Mouse (Mus musculus) adrenal gland, adult (tissue): ENCODE data around the gene Bcam.
"Not testable (repeated sequence)": the region's sequence is repeated elsewhere in the genome, so short reads cannot be mapped to it uniquely, and the experiment has no call there.

ENCODE experiments used
- DNase-seq, 2 experiments: peaks; one replicate each; pipeline ENCODE4 v3.0.0; 2022 to 2023; ENCODE audit warnings: low spot score in 1 of 2; ENCODE audit not compliant: inconsistent age in 2 of 2

The Bcam gene

DNA sequence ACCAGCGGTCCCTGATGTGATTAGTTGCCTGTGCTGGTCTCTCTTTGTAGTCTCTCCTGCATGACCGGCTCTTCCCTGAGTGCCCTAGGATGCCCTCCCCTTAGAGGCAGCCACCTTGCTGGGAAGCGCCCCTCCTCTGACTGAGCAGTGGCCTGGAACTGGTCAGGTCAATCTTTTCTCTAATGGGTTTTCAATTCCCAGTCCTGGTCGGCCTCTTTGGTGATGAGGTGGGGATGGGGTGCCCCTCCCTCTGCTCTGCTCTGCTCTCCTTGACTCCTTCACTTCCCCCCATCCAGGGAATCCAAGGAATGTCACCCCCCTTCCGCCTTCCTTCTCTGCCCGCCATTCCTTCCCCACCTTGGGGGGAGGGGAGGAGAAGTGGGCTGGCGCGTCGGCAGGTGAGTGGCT, at the start of gene Bcam:
Bcam (minus strand) TSS at position 33 of the 408 bp plus-strand sequence.
- DNase-seq = no peak

GRCm38 (mm10) chr7:19818875-19819274, 48.1 kb upstream of the Bcam start:
- no peak for DNase-seq

DNA sequence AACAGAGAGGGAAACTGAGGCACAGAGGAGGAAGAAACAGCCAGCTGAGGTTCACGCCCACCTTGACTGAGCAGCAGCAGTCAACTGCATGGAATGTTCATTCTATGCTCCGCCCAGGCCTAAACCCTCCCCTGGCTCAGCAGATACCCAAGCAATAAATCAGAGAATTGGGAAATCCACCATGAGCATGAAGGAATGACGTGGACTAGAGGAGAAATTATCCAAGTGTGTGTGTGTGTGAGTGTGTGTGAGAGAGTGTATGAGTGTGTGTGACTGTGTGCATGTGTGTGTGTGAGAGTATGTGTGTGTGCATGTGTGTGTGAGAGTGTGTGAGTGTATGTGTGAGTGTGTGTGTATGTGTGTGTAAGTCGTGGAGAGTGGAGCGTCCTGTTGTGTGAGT, 47.6 kb upstream of the Bcam start:
- peak; percentile 73 to 87 for DNase-seq

DNA sequence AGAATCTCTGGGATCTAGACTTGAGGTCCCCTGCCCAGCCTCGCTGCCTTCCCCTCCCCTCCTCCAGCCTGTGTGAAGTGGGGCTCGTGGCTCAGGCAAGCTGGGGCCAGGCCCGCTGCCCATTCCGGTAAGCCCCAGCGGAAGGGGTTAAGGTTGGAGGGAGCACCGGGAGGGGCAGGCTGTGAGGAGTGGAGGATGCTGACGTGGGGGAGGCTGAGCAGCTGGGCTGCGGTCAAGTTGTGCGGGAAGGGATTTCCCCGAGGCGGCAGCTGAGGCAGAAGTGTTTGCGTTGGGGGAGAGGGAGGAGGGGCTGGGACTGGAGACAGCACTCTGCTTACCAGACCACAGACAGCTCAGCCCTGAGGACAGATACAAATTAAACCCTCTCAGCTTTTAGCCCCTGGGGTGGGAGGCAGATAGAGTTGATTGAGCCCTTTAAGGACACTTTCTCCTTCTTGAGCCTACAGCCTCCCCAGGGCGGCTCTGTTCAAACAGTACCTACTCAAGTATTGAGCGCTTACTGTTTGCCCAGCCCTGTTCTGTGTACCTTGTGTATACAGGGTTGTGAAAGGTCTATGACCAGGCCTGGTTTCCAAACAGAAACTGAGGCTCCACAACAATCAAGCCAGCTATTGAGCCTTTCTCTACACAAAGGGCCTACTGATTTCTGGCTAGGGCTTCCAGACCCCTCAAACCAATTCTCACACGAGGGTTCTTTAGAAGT, 46.7 kb upstream of the Bcam start:
- DNase-seq = peak; percentile 61 to 73

GRCm38 (mm10) chr7:19816224-19816771, 45.5 kb upstream of the Bcam start:
- DNase-seq = peak; percentile 86 to 96

DNA sequence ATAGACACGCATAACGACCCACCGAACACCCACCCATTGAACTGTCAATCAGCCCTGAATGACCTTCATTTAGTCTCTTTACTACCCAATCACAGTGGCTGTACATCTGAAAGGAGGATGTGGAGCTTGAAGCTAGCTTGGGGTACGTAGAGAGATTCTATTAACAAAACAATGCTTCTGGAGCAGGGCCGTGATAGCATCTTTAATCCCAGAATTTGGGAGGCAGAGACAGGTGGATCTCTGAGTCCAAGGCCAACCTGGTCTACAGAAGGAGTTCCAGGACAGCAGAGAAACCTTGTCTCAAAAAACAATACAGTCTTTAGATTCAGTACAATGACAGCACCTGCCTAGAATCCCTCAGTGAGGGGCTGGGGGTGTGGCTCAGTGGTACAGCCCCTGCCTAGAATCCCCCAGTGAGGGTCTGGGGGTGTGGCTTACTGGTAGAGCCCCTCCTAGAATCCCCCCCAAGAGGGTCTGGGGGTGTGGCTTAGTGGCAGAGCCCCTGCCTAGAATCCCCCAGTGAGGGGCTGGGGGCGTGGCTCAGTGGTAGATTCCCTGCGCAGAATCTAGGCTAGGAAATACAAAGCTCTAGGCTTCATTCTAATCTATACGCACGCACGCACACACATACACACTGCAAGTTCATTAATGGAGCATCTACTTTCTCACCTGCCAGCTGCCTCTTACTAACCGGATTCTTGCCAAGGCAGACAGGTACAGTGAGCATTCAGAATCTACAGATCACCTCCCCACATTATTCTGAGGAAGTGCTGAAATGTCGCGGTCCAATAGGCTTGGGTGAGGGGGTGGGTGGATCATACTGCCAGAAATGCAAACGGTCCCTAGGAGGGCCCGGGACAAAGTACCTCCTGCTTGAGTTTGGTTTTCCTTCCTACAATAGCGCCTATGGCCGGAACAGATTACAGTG, 44.7 kb upstream of the Bcam start:
- DNase-seq = no peak

DNA sequence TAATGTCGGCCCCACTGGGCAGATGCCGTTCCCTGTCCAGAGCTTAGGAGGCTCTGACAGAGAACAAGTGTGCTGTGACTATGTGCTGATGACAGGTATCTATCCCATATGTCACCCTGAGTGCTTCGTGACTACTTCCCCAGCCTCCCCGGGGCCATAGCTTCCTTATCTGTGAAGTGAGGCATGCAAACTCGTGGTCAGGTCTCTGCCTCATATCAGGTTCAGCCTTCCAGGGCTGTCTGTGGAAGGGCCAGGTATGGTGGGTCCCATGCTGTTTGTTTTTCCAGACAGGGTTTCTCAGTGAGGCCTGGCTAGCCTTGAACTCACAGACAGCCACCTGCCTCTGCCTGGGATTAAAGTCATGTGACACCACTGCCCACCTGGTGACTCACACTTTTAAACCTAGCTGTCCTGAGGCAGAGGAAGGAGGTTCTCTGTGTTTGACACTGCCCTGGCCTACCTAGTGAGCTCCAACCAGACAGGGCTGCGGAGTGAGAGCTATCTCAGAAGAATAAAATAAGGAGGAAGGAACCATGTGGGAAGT, 42.8 kb upstream of the Bcam start:
- DNase-seq = no peak

GRCm38 (mm10) chr7:19813161-19813560, 42.3 kb upstream of the Bcam start:
- no peak for DNase-seq

GRCm38 (mm10) chr7:19811114-19811513, 40.3 kb upstream of the Bcam start:
- peak; percentile 43 to 70 for DNase-seq

GRCm38 (mm10) chr7:19809369-19809768, 38.6 kb upstream of the Bcam start:
- DNase-seq = peak; percentile 57 to 79

- no peak for DNase-seq
Measured at GRCm38 (mm10) chr7:19806356-19806969, 35.6 kb upstream of the Bcam start.

GRCm38 (mm10) chr7:19802995-19803394, 32.2 kb upstream of the Bcam start:
- DNase-seq = peak; percentile 69 to 93

- DNase-seq = peak; percentile 63 to 89
Measured at GRCm38 (mm10) chr7:19800764-19801163, 29.9 kb upstream of the Bcam start.

DNA sequence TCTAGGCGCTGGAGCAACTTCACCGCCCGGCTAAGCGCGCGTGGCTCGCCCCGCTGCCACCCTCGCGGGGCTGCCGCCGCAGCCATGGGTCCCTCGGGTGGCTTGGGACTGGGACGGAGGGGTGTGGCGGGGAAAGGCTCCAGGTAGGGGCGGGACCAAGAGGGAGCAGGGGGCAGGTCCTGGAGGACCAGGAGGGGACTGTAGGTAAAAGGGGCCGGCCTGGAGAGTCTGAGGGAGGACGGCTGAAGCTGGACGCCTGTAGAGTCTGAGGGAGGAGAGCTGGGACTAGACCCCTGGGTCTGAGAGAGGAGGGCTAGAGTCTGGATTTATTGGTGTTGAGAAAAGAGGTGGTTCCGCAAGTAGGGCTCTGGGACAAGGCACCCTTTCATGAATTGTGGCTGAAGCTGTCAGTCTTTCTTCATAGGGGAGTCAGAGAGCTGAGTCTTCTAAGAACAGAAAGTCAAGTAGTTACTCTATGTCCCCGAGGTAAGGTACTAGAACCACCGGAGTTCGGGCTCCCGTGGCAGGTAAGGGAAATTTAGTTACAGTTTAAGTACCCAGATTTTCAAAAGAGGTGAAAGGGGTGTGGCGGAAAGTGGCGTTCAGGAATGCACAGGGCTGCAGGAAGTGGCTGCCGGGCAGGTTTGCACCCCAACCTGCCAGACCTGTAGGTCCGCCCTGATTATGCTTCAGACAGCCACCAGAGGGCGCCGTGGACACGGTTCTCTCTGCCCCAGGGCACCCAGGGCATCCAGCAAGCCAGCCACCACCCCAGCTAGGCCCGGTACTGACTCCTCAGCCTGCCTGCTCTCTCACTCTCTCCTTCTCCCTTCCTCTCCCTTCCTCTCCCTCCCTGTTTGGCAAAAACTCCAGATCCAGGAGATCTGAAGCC, 26.1 kb upstream of the Bcam start, which contains the start of gene Cblc:
Cblc (minus strand) TSS at position 113 of the 892 bp plus-strand sequence.
- peak; percentile 84 to 93 for DNase-seq

GRCm38 (mm10) chr7:19796254-19796653, 25.4 kb upstream of the Bcam start:
- no peak for DNase-seq

GRCm38 (mm10) chr7:19795236-19795635, 24.4 kb upstream of the Bcam start:
- no peak for DNase-seq

GRCm38 (mm10) chr7:19792701-19793630, 22.1 kb upstream of the Bcam start:
- no peak for DNase-seq

GRCm38 (mm10) chr7:19791504-19791903, 20.7 kb upstream of the Bcam start:
- DNase-seq = not testable (repeated sequence)

DNA sequence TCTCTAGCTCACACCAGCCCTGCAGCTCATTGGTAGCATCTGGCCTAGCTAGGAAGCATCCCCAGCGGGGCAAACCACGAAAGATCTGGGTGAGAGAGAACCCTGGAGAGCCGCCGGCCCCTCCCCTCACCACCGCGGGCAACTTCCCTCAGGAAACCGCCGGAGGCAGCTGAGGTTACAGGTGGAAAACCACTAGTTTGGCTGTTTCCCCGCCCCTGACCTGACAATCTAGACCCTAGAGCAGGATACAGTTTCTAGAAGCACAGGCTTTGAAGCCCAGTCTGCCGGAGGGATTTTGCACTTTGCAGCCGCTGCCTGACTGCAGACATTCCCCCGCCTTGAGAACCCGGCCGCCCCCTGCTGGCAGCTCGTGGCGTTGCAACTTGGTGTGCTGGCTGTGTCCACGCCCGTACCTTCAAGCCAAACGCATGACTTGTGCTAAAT, 19.1 kb upstream of the Bcam start:
- DNase-seq = peak; percentile 91 to 97
